Mouse (Mus musculus) heart, postnatal 4 days (tissue): Measurements from ENCODE around the gene Peli1. TPM values are rescaled to one million over a fixed set of nuclear protein-coding genes. Genes with fewer than 3 reads are reported as not detected.

ENCODE experiments used
- total RNA-seq, 2 experiments: library from RNA; stranded (reverse); gene quantifications; 2 replicates each; pipeline ENCODE4 v1.2.3; 2021

Gene Peli1
- total RNA-seq, 2 experiments from 2014 or later: 23.4 to 25.0 TPM

Other genes starting within 250 kb of the Peli1 start
- gene Vps54, start 148.0 kb downstream of the Peli1 start, total RNA-seq: 10 to 100 TPM; 26.2 to 27.1 TPM